Mouse (Mus musculus) kidney, embryonic 14.5 days (tissue): ENCODE results near the gene Pacsin3. TPM values are rescaled to one million over a fixed set of nuclear protein-coding genes. Genes with fewer than 3 reads are reported as not detected.
"Not testable (repeated sequence)": the region's sequence is repeated elsewhere in the genome, so short reads cannot be mapped to it uniquely, and the experiment has no call there.

Experiments
- ATAC-seq: fragments of 200-750 bp; cut with Nextera tagmentation; 2 replicates; pipeline ENCODE4 v1.8.0; 2017; ENCODE audit warnings: moderate number of reproducible peaks, mild to moderate bottlenecking, moderate TSS enrichment, moderate library complexity; ENCODE audit not compliant: low FRiP score, low TSS enrichment
- H3K27ac ChIP-seq: fragments of 300-500 bp; sonication (generic); 2 replicates; pipeline ENCODE4 v1.5.1; 2014; ENCODE audit warnings: low read depth, mild to moderate bottlenecking, low read length, moderate library complexity, mixed read lengths
- H3K27me3 ChIP-seq: fragments of 300-500 bp; sonication (generic); 2 replicates; pipeline ENCODE4 v1.6.1; 2014; ENCODE audit warnings: mild to moderate bottlenecking, low read length; ENCODE audit not compliant: control insufficient read depth, insufficient read depth
- H3K36me3 ChIP-seq: fragments of 300-500 bp; sonication (generic); 2 replicates; pipeline ENCODE4 v1.6.1; 2014; ENCODE audit warnings: low read length, mixed read lengths; ENCODE audit not compliant: control insufficient read depth, insufficient read depth
- H3K4me1 ChIP-seq: fragments of 300-500 bp; sonication (generic); 2 replicates; pipeline ENCODE4 v1.6.1; 2014; ENCODE audit warnings: low read length, mixed read lengths; ENCODE audit not compliant: control insufficient read depth, insufficient read depth
- H3K4me2 ChIP-seq: fragments of 300-500 bp; sonication (generic); replicated peaks from 2 replicates; pipeline ENCODE4 v1.6.1; 2014; ENCODE audit warnings: low read depth, mild to moderate bottlenecking, low read length
- H3K4me3 ChIP-seq: fragments of 300-500 bp; sonication (generic); 2 replicates; pipeline ENCODE4 v1.5.1; 2014; ENCODE audit warnings: mild to moderate bottlenecking, low read length
- H3K9ac ChIP-seq: fragments of 300-500 bp; sonication (generic); 2 replicates; pipeline ENCODE4 v1.6.1; 2014; ENCODE audit warnings: low read depth, mild to moderate bottlenecking, low read length, moderate library complexity
- H3K9me3 ChIP-seq: fragments of 300-500 bp; sonication (generic); 2 replicates; pipeline ENCODE4 v1.6.1; 2016; ENCODE audit warnings: low read length; ENCODE audit not compliant: control insufficient read depth
- WGBS: fragments of 180-500 bp; shearing (Covaris S2); extraction: QIAGEN DNeasy Blood & Tissue Kit; methylation state at CpG from one replicate; pipeline ENCODE4 v1.1.7; 2014; 5-methylcytosine and 5-hydroxymethylcytosine counted together
- polyA plus RNA-seq: library from polyadenylated mRNA; unstranded; fragments of >200 nt; fragmentation: Nextera tagmentation; extraction: Ambion mirVana; gene quantifications from 2 replicates; pipeline ENCODE4 v1.2.1, GENCODE M21; 2014

Pacsin3 gene
- polyA plus RNA-seq, 1 experiment from 2014 or later = 32.8 TPM

GRCm38 (mm10) chr2:91237511-91238080 lies 18.2 kb upstream of the Pacsin3 start:
- peak overlapping the region; percentile 51; the same call in 1 of the 2 replicates for H3K9ac ChIP-seq
- 17% methylated on average over 4 of the region's 4 CpGs for WGBS
- H3K4me3 ChIP-seq = peak overlapping the region; percentile 71

GRCm38 (mm10) chr2:91242547-91242946 lies 13.2 kb upstream of the Pacsin3 start:
- H3K9ac ChIP-seq = no peak overlapping the region
- no peaks in the 10 kb centered on the region for H3K4me1 ChIP-seq
- H3K36me3 ChIP-seq = no peaks in the 10 kb centered on the region
- H3K27me3 ChIP-seq = no peaks in the 10 kb centered on the region
- H3K9me3 ChIP-seq = no peaks in the 10 kb centered on the region
- no peak overlapping the region for H3K27ac ChIP-seq
- no peak overlapping the region for H3K4me3 ChIP-seq
- no peak for ATAC-seq
- 72% methylated on average over 5 of the region's 5 CpGs for WGBS
- H3K4me2 ChIP-seq = no peak overlapping the region

More at GRCm38 (mm10) chr2:91237511-91238080, 18.2 kb upstream of the Pacsin3 start:
- peak; percentile 7; the same call in 1 of the 2 replicates for ATAC-seq
- H3K36me3 ChIP-seq, H3K27me3 ChIP-seq, H3K4me1 ChIP-seq, H3K9me3 ChIP-seq: not testable (repeated sequence)
- peak overlapping the region; percentile 90 for H3K4me2 ChIP-seq
- H3K27ac ChIP-seq = peak overlapping the region; percentile 93; the same call in 1 of the 2 replicates

GRCm38 (mm10) chr2:91243416-91243815 lies 12.3 kb upstream of the Pacsin3 start:
- H3K9me3 ChIP-seq = no peaks in the 10 kb centered on the region
- 60% methylated on average over 3 of the region's 3 CpGs for WGBS
- no peak overlapping the region for H3K9ac ChIP-seq
- H3K4me3 ChIP-seq = no peak overlapping the region
- no peaks in the 10 kb centered on the region for H3K4me1 ChIP-seq
- H3K36me3 ChIP-seq = no peaks in the 10 kb centered on the region
- ATAC-seq = no peak
- H3K4me2 ChIP-seq = no peak overlapping the region
- H3K27ac ChIP-seq = no peak overlapping the region
- no peaks in the 10 kb centered on the region for H3K27me3 ChIP-seq

GRCm38 (mm10) chr2:91244557-91245228 lies 11.1 kb upstream of the Pacsin3 start:
- no peak for ATAC-seq
- no peaks in the 10 kb centered on the region for H3K27me3 ChIP-seq
- H3K4me1 ChIP-seq = no peaks in the 10 kb centered on the region
- WGBS = 81% methylated on average over 5 of the region's 5 CpGs
- no peak overlapping the region for H3K4me3 ChIP-seq
- no peaks in the 10 kb centered on the region for H3K36me3 ChIP-seq
- H3K9me3 ChIP-seq = no peaks in the 10 kb centered on the region
- H3K4me2 ChIP-seq = no peak overlapping the region
- H3K27ac ChIP-seq = no peak overlapping the region
- no peak overlapping the region for H3K9ac ChIP-seq

GRCm38 (mm10) chr2:91248366-91248765 lies 7.4 kb upstream of the Pacsin3 start:
- Histone ChIP-seq H3K4me1 (no peaks in the 10 kb centered on the region), H3K9ac (no peak overlapping the region), H3K4me3 (no peak overlapping the region), H3K27ac (no peak overlapping the region), H3K36me3 (no peaks in the 10 kb centered on the region), H3K27me3 (no peaks in the 10 kb centered on the region), H3K9me3 (no peaks in the 10 kb centered on the region), H3K4me2 (no peak overlapping the region)
- no peak for ATAC-seq
- WGBS = 85% methylated on average over 4 of the region's 4 CpGs

GRCm38 (mm10) chr2:91252001-91252400 lies 3.8 kb upstream of the Pacsin3 start:
- no peak overlapping the region for H3K9ac ChIP-seq
- no peak overlapping the region for H3K27ac ChIP-seq
- 71% methylated on average over 4 of the region's 4 CpGs for WGBS
- no peaks in the 10 kb centered on the region for H3K36me3 ChIP-seq
- H3K4me3 ChIP-seq = no peak overlapping the region
- H3K27me3 ChIP-seq = peaks cover 16% of the 10 kb centered on the region
- no peak for ATAC-seq
- H3K4me2 ChIP-seq = no peak overlapping the region
- H3K4me1 ChIP-seq = peaks cover 17% of the 10 kb centered on the region
- no peaks in the 10 kb centered on the region for H3K9me3 ChIP-seq

GRCm38 (mm10) chr2:91252512-91252911 lies 3.2 kb upstream of the Pacsin3 start:
- Histone ChIP-seq H3K4me3 (no peak overlapping the region), H3K36me3 (no peaks in the 10 kb centered on the region), H3K9ac (no peak overlapping the region), H3K9me3 (no peaks in the 10 kb centered on the region), H3K27ac (no peak overlapping the region), H3K4me1 (peaks cover 18% of the 10 kb centered on the region), H3K4me2 (no peak overlapping the region), H3K27me3 (peaks cover 16% of the 10 kb centered on the region)
- ATAC-seq = no peak
- 48% methylated on average over 4 of the region's 4 CpGs for WGBS

GRCm38 (mm10) chr2:91254725-91255380 lies 901 bp upstream of the Pacsin3 start:
- peak overlapping the region; percentile 93 for H3K4me2 ChIP-seq
- H3K9ac ChIP-seq = no peak overlapping the region
- no peaks in the 10 kb centered on the region for H3K9me3 ChIP-seq
- peaks cover 26% of the 10 kb centered on the region for H3K4me1 ChIP-seq
- no peak overlapping the region; the same call in 1 of the 2 replicates for H3K4me3 ChIP-seq
- no peak for ATAC-seq
- peak overlapping the region; percentile 7; the same call in 1 of the 2 replicates for H3K27ac ChIP-seq
- H3K27me3 ChIP-seq = peaks cover 16% of the 10 kb centered on the region
- H3K36me3 ChIP-seq = no peaks in the 10 kb centered on the region
- WGBS = 20% methylated on average over 8 of the region's 8 CpGs
